Mouse (Mus musculus): ENCODE measurements around the gene Aurkaip1. TPM values are rescaled to one million over a fixed set of nuclear protein-coding genes. Genes with fewer than 3 reads are reported as not detected.
A peak's percentile ranks its signal among the peaks of the same experiment; 100 is the strongest.

Aurkaip1 gene
- polyA plus RNA-seq, 1 experiment from 2014 or later, result 146 TPM

DNA sequence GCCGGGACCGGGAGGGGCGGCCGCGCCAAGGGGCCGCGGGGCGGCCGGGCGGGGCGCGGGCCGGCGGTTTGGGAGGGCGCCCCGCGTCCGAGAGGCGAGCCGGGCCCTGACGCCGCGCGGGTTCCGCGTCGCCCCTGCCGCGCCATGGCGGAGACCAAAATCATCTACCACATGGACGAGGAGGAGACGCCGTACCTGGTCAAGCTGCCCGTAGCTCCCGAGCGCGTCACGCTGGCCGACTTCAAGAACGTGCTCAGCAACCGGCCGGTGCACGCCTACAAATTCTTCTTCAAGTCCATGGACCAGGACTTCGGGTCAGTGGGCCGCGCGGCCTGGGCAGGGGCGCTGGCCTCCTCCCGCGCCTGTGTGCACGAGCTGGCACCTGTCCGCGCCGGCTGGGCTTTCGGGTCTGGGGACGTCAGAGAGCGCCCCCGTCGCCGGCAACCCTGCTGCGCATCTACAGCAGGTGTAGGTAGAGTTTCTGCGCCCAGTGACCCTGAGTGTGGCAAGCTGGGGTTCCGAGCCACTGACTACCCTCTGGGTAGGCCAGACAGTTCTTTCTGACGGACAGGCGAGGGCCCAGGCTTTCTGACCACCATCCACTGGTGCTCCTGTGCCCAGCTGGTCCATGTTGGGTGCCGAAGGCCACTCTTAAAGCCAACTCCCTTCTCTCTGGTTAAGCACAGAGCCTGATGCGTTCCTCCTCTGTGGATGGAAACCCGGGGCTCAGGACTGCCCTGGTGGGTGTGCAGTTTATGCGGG, 16.7 kb downstream of the Aurkaip1 start:
- Histone ChIP-seq H3K9me3 (ENCODE audit: control insufficient read depth, low read length) (no peaks in the 10 kb centered on the region), H3K4me3 (ENCODE audit: low read length) (peak overlapping the region; percentile 91), H3K4me2 (ENCODE audit: low read depth, low read length) (peak overlapping the region; percentile 72), H3K27ac (ENCODE audit: low read length) (peak overlapping the region; percentile 63), H3K9ac (ENCODE audit: low read length) (peak overlapping the region; percentile 91), H3K27me3 (ENCODE audit: control insufficient read depth, insufficient read depth, low read depth, low read length) (no peaks in the 10 kb centered on the region), H3K4me1 (replicated peaks; ENCODE audit: control insufficient read depth, insufficient read depth, low read length) (peaks cover 19% of the 10 kb centered on the region), H3K36me3 (ENCODE audit: control insufficient read depth, insufficient read depth, low read length) (peaks cover 3% of the 10 kb centered on the region)
- ATAC-seq (ENCODE audit: low read depth), result peak; percentile 51; the same call in 1 of the 2 replicates
- 2% methylated on average over 66 of the region's 69 CpGs for WGBS

DNA sequence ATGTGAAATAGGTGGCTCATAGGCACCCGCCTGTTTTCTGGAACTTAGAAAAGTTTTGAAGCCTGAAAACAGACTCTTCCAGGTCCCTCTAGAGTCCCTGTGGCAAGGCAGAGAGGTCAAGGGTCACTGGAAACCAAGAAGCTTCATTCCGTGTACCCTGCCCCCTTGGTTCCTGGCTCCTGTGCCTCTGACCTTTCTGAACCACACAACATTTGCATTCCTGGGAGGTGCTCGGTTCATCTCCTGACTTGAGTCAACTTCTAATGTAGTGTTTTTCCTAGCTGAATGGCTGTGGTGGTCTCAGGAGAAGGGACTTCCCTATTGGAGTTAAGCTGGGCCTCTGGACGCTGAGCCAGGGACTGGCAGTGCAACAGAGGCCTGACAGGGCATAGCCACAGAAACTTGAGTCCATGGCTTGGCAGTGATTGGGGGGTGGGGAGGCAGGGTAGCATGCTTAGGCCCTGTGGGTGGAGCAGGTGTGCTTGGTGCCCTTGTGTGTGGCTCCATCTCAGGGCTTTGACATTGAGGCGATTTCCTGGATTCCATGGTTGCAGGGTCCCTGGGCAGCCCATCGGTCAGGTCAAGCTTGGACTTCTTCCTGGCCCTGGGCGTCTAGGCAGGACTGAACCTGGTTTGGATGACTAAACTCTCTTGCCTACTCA, 17.5 kb downstream of the Aurkaip1 start:
- Histone ChIP-seq H3K36me3 (ENCODE audit: control insufficient read depth, insufficient read depth, low read length) (peaks cover 2% of the 10 kb centered on the region; the same call in 1 of the 2 replicates), H3K27me3 (ENCODE audit: control insufficient read depth, insufficient read depth, low read depth, low read length) (no peaks in the 10 kb centered on the region), H3K27ac (ENCODE audit: low read length) (no peak overlapping the region), H3K4me2 (ENCODE audit: low read depth, low read length) (peak overlapping the region; percentile 72), H3K9me3 (ENCODE audit: control insufficient read depth, low read length) (no peaks in the 10 kb centered on the region), H3K4me3 (ENCODE audit: low read length) (peak overlapping the region; percentile 91), H3K4me1 (replicated peaks; ENCODE audit: control insufficient read depth, insufficient read depth, low read length) (peaks cover 19% of the 10 kb centered on the region), H3K9ac (ENCODE audit: low read length) (peak overlapping the region; percentile 91)
- no peak for ATAC-seq (ENCODE audit: low read depth)
- 56% methylated on average over 7 of the region's 7 CpGs for WGBS

DNA sequence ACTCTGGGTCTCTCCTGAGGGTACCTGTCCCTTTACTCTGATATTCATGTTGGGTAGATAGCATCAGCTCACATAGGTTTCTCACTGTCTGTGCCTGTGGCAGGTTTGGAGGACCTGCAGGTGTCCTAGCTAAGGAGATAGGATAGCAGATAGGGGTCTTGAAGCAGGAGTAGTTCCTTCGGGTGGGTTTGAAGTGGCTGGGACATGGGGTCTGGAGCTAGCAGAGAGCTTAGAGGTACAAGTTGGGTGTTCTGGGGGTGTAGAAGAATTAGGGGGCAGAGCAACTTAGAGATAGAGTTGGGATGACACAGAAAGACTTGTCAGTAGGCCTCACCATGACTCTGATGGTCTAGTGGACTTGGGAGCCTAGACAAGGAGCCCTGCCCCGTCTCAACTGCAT, 18.3 kb downstream of the Aurkaip1 start:
- peaks cover 19% of the 10 kb centered on the region for H3K4me1 ChIP-seq (replicated peaks; ENCODE audit: control insufficient read depth, insufficient read depth, low read length)
- no peaks in the 10 kb centered on the region for H3K27me3 ChIP-seq (ENCODE audit: control insufficient read depth, insufficient read depth, low read depth, low read length)
- ATAC-seq (ENCODE audit: low read depth), result no peak
- no peak overlapping the region for H3K27ac ChIP-seq (ENCODE audit: low read length)
- no peaks in the 10 kb centered on the region for H3K9me3 ChIP-seq (ENCODE audit: control insufficient read depth, low read length)
- H3K36me3 ChIP-seq (ENCODE audit: control insufficient read depth, insufficient read depth, low read length), result peaks cover 5% of the 10 kb centered on the region; the same call in 1 of the 2 replicates
- H3K4me2 ChIP-seq (ENCODE audit: low read depth, low read length), result no peak overlapping the region
- WGBS, result 85% methylated on average over 2 of the region's 2 CpGs
- no peak overlapping the region for H3K9ac ChIP-seq (ENCODE audit: low read length)
- no peak overlapping the region for H3K4me3 ChIP-seq (ENCODE audit: low read length)

DNA sequence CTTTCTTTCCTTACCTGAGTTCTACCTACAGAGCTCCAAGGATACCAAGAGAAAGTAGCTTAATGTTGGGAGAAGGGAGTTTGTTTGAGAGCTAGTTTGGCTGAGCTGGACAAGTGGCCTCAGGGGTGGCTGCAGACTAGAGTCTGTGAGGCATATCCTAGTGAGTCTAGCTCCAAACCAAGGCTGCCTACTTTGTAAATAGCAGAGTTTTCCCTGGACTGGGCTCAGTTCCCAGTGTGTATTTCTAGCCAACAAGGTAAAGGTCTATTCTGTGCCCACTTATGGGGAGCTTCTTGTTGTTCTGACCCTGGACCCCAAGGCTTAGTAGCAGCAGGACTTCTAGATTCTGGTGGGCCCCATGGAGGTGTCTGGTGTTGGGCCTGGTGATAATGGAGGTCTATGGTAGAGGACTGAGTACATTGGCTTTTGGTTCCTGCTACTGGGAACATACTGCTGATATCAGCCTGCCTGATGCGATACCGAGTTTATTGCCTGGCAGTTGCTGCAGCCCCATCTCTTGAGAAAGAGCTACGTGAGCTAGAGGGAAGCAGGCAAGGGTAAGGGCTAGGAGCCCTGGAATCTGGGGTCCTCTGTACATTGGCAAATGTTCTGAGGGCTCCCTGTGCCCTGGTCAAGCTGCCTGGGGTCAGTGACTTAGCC, 18.9 kb downstream of the Aurkaip1 start:
- Histone ChIP-seq H3K9ac (ENCODE audit: low read length) (no peak overlapping the region), H3K4me1 (replicated peaks; ENCODE audit: control insufficient read depth, insufficient read depth, low read length) (peaks cover 19% of the 10 kb centered on the region), H3K36me3 (ENCODE audit: control insufficient read depth, insufficient read depth, low read length) (peaks cover 9% of the 10 kb centered on the region), H3K27me3 (ENCODE audit: control insufficient read depth, insufficient read depth, low read depth, low read length) (no peaks in the 10 kb centered on the region), H3K27ac (ENCODE audit: low read length) (no peak overlapping the region), H3K4me3 (ENCODE audit: low read length) (no peak overlapping the region), H3K9me3 (ENCODE audit: control insufficient read depth, low read length) (no peaks in the 10 kb centered on the region), H3K4me2 (ENCODE audit: low read depth, low read length) (no peak overlapping the region)
- WGBS, result 93% methylated on average over 3 of the region's 3 CpGs
- ATAC-seq (ENCODE audit: low read depth), result no peak

DNA sequence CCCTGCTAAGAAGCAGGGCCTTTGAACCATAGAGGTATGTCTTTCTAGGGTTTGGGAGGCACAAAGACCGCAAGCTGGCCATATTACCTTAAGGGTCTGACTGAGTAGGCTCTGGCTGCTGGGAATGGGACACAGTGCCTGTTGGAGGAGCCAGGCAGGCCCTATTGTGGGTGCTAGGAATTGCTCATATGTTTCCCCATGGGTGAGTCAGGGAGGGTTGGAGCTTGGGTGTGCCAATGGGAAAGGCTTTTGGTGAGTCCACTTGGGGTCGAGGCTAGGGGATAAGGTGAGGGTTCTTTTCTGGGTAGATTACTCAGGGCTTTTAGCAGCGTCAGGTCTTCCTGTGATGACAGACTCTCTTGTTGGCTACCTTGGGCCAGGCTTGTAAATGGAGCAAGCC, 20.3 kb downstream of the Aurkaip1 start:
- H3K4me3 ChIP-seq (ENCODE audit: low read length), result no peak overlapping the region
- 88% methylated on average over 3 of the region's 3 CpGs for WGBS
- peaks cover 19% of the 10 kb centered on the region for H3K4me1 ChIP-seq (replicated peaks; ENCODE audit: control insufficient read depth, insufficient read depth, low read length)
- H3K9me3 ChIP-seq (ENCODE audit: control insufficient read depth, low read length), result no peaks in the 10 kb centered on the region
- no peak overlapping the region for H3K4me2 ChIP-seq (ENCODE audit: low read depth, low read length)
- no peak overlapping the region for H3K9ac ChIP-seq (ENCODE audit: low read length)
- no peaks in the 10 kb centered on the region for H3K27me3 ChIP-seq (ENCODE audit: control insufficient read depth, insufficient read depth, low read depth, low read length)
- ATAC-seq (ENCODE audit: low read depth), result no peak
- H3K36me3 ChIP-seq (ENCODE audit: control insufficient read depth, insufficient read depth, low read length), result peaks cover 19% of the 10 kb centered on the region
- H3K27ac ChIP-seq (ENCODE audit: low read length), result no peak overlapping the region

DNA sequence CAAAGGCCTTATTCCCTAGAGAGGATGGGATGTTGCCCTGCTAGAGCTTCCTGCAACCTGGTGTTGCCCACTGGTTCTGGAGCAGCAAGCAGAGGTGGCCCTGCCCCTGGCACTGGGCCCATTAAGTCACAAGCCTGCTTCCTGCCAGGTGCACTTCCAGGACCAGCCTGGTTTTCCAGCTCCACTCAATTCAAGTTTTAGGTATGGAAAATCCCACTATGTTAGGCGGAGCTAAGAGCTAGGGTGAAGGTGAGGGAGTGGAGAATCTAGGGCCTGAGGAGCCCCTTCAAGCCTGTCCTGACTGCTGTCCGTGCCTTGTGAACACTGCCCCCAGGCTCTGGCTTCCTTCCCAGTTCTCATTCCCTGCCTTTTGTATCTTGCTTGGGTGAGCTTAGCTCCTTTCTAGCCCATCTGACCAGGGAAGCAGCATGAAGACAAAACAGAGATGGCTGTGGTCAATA, 20.9 kb downstream of the Aurkaip1 start:
- Histone ChIP-seq H3K9ac (ENCODE audit: low read length) (no peak overlapping the region), H3K27me3 (ENCODE audit: control insufficient read depth, insufficient read depth, low read depth, low read length) (no peaks in the 10 kb centered on the region), H3K4me1 (replicated peaks; ENCODE audit: control insufficient read depth, insufficient read depth, low read length) (peaks cover 14% of the 10 kb centered on the region), H3K4me3 (ENCODE audit: low read length) (no peak overlapping the region), H3K36me3 (ENCODE audit: control insufficient read depth, insufficient read depth, low read length) (peaks cover 19% of the 10 kb centered on the region), H3K9me3 (ENCODE audit: control insufficient read depth, low read length) (no peaks in the 10 kb centered on the region), H3K4me2 (ENCODE audit: low read depth, low read length) (no peak overlapping the region), H3K27ac (ENCODE audit: low read length) (no peak overlapping the region)
- 78% methylated on average over 2 of the region's 2 CpGs for WGBS
- ATAC-seq (ENCODE audit: low read depth), result no peak

DNA sequence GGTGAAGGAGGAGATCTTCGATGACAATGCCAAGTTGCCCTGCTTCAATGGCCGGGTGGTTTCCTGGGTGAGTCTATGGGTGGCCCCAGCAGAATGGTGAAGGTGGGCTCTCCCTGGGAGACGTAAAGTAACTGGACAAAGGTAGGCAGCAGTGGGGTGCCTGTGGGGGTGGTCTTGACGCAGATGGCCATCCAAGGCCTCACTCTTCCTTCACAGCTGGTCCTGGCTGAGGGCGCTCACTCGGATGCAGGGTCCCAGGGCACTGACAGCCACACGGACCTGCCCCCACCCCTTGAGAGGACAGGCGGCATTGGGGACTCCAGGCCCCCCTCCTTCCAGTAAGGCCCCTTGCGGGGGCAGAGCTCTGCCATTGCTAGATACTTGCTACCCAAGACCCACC, 22.3 kb downstream of the Aurkaip1 start:
- WGBS, result 83% methylated on average over 8 of the region's 9 CpGs
- no peak overlapping the region for H3K4me3 ChIP-seq (ENCODE audit: low read length)
- H3K4me2 ChIP-seq (ENCODE audit: low read depth, low read length), result no peak overlapping the region
- H3K4me1 ChIP-seq (replicated peaks; ENCODE audit: control insufficient read depth, insufficient read depth, low read length), result peaks cover 9% of the 10 kb centered on the region
- no peak overlapping the region for H3K9ac ChIP-seq (ENCODE audit: low read length)
- no peak overlapping the region for H3K27ac ChIP-seq (ENCODE audit: low read length)
- H3K9me3 ChIP-seq (ENCODE audit: control insufficient read depth, low read length), result no peaks in the 10 kb centered on the region
- H3K36me3 ChIP-seq (ENCODE audit: control insufficient read depth, insufficient read depth, low read length), result peaks cover 24% of the 10 kb centered on the region
- no peaks in the 10 kb centered on the region for H3K27me3 ChIP-seq (ENCODE audit: control insufficient read depth, insufficient read depth, low read depth, low read length)
- no peak for ATAC-seq (ENCODE audit: low read depth)

DNA sequence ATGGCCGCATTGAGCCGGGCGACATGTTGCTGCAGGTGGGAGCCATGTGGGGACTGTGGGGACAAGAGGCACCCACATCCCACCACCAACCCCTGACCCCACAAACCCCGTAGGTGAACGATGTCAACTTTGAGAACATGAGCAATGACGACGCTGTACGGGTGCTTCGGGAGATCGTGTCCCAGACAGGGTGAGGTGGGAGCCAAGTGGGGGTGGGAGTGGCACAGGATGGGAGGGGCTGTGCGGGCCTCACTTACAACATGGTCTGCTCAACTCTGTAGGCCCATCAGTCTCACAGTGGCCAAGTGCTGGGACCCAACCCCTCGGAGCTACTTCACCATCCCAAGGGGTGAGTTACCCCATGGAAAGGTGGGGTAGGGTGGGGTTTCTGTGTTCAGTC, 23.9 kb downstream of the Aurkaip1 start:
- no peak for ATAC-seq (ENCODE audit: low read depth)
- Histone ChIP-seq H3K4me3 (ENCODE audit: low read length) (no peak overlapping the region), H3K4me1 (replicated peaks; ENCODE audit: control insufficient read depth, insufficient read depth, low read length) (no peaks in the 10 kb centered on the region), H3K4me2 (ENCODE audit: low read depth, low read length) (no peak overlapping the region), H3K27ac (ENCODE audit: low read length) (no peak overlapping the region), H3K36me3 (ENCODE audit: control insufficient read depth, insufficient read depth, low read length) (peaks cover 26% of the 10 kb centered on the region), H3K27me3 (ENCODE audit: control insufficient read depth, insufficient read depth, low read depth, low read length) (no peaks in the 10 kb centered on the region), H3K9me3 (ENCODE audit: control insufficient read depth, low read length) (no peaks in the 10 kb centered on the region), H3K9ac (ENCODE audit: low read length) (no peak overlapping the region)
- 89% methylated on average over 12 of the region's 12 CpGs for WGBS

DNA sequence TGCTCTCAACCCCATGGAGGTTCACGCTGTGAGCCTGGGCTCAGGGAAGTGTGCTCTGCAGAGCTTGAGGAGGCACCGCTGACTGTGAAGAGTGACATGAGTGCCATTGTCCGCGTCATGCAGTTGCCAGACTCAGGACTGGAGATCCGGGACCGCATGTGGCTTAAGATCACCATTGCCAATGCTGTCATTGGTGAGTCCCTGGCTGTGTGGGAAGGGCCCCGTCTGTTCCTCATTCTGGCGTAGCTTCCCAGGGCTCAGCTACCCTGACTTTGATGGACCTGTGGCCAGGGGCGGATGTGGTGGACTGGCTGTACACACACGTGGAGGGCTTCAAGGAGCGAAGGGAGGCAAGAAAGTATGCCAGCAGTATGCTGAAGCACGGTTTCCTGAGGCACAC, 25.0 kb downstream of the Aurkaip1 start:
- Histone ChIP-seq H3K9me3 (ENCODE audit: control insufficient read depth, low read length) (no peaks in the 10 kb centered on the region), H3K27ac (ENCODE audit: low read length) (no peak overlapping the region), H3K36me3 (ENCODE audit: control insufficient read depth, insufficient read depth, low read length) (peaks cover 26% of the 10 kb centered on the region), H3K4me3 (ENCODE audit: low read length) (no peak overlapping the region), H3K4me1 (replicated peaks; ENCODE audit: control insufficient read depth, insufficient read depth, low read length) (no peaks in the 10 kb centered on the region), H3K9ac (ENCODE audit: low read length) (no peak overlapping the region), H3K4me2 (ENCODE audit: low read depth, low read length) (no peak overlapping the region), H3K27me3 (ENCODE audit: control insufficient read depth, insufficient read depth, low read depth, low read length) (no peaks in the 10 kb centered on the region)
- 84% methylated on average over 12 of the region's 12 CpGs for WGBS
- no peak for ATAC-seq (ENCODE audit: low read depth)

All from lung, embryonic 16.5 days (tissue).